Mouse (Mus musculus) monocyte, adult 2 months (primary cell): ENCODE data around the gene Upk2.
"Not testable (repeated sequence)": the region's sequence is repeated elsewhere in the genome, so short reads cannot be mapped to it uniquely, and the experiment has no call there.

Experiments
- DNase-seq, 2 experiments: peaks; one replicate each; pipeline ENCODE4 v3.0.0; 2022; ENCODE audit warnings: low spot score in 2 of 2, low read depth in 1 of 2

Upk2 gene

DNA sequence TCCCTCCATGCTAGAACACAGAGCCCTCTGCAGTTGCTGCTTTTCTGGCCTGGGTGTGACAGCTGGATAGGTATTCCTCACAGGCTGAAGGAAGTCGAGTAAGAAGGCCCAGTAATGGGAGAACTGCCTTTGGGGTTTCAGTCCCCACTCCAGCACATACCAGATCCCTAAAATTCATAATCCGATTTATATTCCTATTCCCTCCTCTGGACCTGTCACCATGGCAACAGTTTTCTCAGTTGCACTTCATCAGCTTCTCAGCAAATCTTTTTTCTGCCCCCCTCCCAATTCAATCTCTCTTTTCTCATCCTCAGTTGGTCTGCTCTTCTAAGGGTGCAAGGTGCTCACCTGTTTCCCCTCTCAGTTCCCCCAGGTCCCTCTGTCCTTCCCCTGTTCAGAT, 14.0 kb upstream of the Upk2 start:
- no peak for DNase-seq

DNA sequence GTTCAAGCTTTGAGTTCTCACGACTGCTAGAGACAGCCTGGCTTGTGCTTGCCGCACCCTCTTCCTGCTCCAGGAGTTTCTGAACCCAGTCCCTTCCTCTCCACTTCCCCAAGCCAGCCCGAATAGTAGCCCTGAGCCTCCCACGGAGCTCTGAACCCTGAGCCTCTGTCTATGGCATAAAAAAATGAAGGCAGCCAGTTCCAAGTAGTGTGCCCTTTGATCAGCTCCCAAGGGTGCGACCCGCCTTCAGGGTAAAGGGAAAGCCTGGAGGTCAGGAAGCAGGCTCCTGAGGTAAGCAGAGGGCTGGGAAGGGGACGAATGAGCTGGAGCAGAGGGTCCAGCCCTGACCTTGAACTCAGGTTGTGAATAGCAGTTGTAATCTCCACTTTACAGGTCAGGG, 13.4 kb upstream of the Upk2 start:
- no peak for DNase-seq

- peak; percentile 57 to 72 for DNase-seq
These were observed 7.2 kb upstream of the Upk2 start for GRCm38 (mm10) chr9:44461950-44462349.

DNA sequence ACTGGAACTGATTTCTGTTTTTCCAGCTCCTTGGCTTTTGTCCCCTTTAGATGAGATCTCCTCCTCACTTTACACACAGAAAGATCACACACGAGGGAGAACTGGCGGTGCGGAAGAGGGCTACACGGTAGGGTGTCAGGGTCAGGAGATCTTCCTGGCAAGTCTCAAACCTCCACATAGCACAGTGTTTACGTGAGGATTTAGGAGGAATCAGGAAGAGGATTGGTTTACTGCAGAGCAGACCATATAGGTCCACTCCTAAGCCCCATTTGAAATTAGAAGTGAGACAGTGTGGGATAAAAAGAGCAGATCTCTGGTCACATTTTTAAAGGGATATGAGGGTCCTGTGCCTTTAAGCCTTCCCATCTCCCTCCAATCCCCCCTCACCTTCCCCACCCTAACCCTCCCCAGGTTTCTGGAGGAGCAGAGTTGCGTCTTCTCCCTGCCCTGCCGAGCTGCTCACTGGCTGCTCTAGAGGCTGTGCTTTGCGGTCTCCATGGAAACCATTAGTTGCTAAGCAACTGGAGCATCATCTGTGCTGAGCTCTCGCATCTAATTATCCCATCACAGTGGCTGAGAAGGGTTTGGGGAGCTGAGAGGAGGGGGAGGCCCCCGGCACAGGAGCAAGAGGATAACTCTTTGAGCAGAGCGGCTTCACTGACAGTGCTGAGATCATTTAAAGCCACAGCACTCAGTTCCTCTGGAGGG, 2.4 kb upstream of the Upk2 start:
- no peak for DNase-seq

DNA sequence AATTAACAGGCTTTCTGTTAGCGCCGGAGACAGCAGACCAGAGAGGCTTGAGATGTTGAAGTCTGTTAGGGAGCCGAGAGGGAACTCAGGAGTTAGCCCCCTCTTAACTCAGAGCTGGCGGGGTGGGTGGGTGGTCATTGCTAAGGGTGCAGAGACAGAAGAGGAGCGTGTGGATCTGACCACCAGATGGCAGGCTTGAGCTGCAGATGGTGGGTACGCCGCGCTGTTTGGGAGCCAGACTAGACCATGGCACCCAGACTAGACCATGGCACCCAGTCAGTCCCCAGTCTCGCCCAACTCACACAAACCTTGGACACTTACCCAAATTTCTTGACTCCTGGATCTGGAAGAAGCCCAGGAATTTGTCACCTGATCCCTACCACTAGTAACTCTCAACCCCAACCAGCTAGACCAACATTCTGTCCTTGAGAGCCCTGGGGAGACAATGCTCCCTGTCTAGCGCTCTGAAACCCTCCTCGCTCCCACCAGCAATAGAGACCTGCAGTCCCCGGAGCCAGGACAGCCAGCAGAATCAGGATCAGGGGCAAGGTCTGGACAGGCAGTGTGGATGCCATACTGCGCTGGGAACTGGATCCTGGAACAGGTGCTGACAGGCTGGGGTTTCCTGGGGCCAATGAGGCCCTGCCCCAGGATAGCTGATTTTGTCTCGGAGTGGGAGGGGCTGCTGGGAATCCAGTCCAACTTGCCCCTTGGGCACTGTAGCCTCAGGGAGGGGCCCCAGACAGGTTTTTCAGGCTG, 465 bp downstream of the Upk2 start:
- peak; percentile 32 to 71 for DNase-seq

DNA sequence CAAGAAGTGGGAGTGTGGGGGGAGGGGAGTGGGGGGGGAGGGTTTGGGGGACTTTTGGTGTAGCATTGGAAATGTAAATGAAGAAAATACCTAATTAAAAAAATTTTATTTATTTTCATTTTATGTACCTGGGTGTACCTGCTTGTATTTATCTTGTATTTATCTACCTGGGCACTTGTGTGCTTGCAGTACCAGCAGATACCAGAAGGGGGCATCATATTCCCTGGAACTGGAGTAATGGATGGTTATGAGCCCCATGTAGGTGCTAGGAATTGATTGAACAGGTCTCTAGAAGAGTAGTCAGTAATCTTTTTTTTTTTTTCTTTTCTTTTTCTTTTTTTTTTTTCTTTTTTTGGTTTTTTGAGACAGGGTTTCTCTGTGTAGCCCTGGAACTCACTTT, 4.4 kb downstream of the Upk2 start:
- DNase-seq, result no peak

DNA sequence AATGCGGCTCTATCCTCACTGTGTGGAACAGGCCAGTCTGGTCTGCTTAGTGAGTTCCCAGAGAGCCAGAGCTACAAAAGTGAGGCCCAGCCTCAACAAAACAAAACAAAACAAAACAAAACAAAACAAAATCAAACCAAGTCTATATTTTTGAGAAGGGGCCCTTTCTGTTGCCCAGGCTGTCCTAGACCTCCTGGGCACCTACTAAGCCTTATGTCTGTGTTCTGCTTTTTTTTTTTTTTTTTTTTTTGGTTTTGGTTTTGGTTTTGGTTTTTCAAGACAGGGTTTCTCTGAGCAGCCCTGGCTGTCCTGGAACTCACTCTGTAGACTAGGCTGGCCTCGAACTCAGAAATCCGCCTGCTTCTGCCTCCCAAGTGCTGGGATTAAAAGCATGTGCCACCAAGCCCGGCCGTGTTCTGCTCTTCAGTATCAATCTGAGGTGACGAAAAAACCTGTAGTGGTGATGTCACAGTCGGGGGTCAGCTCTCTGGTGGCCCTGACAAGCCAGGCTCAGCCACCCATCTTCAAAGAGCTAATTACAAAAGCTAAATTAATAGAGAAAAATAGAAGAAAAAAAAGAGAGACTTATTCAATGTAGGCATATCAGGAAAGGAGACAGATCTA, 10.3 kb downstream of the Upk2 start:
- DNase-seq, result not testable (repeated sequence)

DNA sequence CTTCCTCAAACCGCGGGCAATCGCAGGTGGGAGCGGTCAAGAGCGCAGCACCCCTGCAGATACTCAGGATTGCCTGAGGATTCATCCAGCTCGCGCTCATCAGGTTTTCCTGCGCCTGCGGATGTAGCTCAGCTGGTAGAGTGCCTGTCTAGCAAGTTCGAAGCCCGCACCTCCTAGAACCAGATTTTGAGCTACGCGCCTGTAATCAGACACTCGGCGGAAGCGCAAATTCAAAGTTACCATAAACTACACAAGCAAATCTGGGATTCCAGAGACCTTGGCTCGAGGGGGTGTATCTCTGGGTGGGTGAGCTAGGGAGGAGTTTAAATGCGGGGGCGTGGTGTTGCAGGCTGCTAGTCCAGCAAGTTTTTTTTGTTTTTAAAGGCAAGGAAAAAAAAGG, 13.8 kb downstream of the Upk2 start, which contains the start of gene Foxr1:
TSS of gene Foxr1 (minus strand) at position 176 of the 400 bp plus-strand sequence.
- no peak for DNase-seq

DNA sequence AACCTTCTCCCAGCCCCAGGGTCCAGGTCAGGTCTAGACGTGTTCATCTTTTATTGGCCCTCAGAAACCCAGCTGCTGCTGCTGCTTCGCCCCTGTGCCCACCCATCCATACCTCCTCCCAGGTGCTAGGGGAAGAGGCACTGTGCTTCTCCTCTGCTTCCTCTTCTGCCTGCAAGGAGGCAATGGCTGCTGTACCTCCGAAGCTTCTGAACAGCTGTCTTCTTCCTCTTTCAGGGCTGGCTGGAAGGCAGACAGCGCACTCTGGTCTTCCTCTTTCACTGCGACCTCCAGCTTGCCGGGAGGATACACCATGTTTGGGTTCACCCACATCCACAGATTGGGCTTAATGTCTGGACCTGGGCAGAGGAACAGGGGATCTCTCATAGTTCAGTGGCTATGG, 19.0 kb downstream of the Upk2 start:
- DNase-seq, result peak; percentile 44 to 56

GRCm38 (mm10) chr9:44432577-44433185, 22.1 kb downstream of the Upk2 start:
- DNase-seq, result no peak

DNA sequence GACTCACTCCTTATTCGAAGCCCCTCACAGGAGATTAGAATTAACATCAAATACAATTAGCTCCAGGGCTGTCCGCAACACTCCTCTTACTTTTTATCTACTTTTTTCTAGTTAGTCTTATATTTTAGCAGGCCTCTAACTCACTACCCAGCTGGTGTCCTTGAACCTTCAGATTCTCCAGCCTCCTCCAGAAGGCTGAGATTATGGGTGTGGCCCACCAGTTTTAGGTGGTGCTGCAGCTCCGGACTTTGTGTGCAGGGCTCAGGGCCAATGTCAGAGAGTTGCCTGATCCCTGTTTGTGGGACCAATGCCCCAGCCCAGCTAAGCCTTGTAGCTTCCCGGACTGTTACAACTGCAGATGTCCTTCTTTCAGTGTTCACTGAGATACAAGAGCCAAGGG, 31.2 kb downstream of the Upk2 start:
- no peak for DNase-seq

DNA sequence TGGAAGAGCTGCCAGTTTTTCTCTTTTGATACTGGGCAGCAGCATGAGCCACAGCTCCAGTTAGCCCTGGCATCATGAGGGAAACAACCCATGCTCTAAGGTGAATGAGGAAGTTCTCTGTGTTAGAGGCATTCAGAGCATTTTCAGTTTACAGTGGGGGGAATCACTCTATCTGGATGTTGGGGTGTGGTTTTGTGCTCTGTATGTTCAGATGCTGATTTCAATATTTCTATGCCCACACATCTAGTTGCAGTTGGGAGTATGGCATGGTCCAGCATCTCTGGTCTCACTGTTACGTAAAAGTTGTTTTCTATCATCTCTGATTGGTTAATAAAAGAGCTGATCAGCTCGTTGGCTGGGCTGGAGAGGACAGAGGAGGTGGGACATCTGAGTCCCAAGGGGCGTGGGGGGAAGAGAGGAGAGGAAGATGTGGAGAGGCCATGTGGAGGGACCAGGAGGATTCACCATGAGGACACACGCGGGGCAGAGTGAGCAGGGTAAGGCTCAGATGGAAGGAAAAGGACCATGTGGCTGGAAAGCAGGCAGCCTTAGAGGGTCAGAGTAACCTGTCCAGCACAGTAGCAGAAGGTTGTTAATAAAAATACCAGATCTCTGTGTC, 34.4 kb downstream of the Upk2 start:
- no peak for DNase-seq

DNA sequence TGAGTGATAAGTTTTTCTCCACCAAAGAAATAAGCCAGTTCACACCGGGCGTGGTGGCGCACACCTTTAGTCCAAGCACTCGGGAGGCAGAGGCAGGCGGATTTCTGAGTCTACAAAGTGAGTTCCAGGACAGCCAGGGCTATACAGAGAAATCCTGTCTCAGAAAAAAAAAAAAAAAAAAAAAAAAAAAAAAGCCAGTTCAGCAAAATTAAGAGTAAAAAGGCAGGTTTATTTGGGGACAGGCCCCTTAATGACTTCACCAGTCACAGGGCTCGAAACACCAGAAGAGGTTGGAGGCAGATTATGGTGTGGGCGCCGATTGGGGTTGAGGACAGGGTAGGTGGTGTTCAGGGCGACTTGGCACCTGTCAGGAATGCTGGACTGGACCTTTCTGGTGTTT, 35.0 kb downstream of the Upk2 start:
- DNase-seq, result not testable (repeated sequence)

GRCm38 (mm10) chr9:44418519-44419385, 36.0 kb downstream of the Upk2 start, which contains the start of gene Ccdc84:
Ccdc84 (minus strand) TSS chr9:44418569.
- no peak for DNase-seq

- DNase-seq, result peak; percentile 83 to 92
These were observed 36.8 kb downstream of the Upk2 start for GRCm38 (mm10) chr9:44417892-44418363.

GRCm38 (mm10) chr9:44417156-44417891, 37.5 kb downstream of the Upk2 start:
- no peak for DNase-seq

- DNase-seq, result no peak
These were observed 42.0 kb downstream of the Upk2 start for GRCm38 (mm10) chr9:44412781-44413180.

DNA sequence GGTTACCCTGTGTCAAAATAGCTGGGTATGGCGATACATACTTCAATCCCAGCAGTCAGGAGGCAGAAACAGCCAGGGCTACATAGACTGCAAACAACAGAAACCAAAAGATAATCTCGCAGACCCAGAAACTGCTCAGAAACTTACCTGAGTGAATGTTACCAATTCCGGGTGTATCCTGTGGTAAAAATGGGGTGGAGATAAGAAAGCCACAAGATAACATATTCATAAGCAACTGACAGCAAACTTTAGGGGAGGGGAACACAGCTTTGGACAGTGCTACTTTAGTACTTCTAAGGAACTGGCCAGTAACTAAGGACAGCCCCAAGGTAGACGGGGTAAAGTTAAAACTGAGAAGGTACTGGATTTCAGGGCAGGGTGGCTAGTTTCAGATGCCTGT, 42.5 kb downstream of the Upk2 start:
- DNase-seq, result no peak

GRCm38 (mm10) chr9:44411601-44412130, 43.1 kb downstream of the Upk2 start:
- no peak for DNase-seq
